In genomic region chr15:52967801-52968235, GRCm38 (mm10) we compare ENCODE assay signal across 9 mouse cellular contexts.
DNase-seq lines count a peak whose midpoint lies in the region; ATAC-seq and TF ChIP-seq lines count a peak whose summit lies in the region.
"Had no signal": no experiment of that assay in that cellular context is flagged by ENCODE, and none has a peak within 500 bp of the region (broad histone marks: within the 10 kb centered on the region; RNA-seq: fewer than 3 reads in every experiment).

No protein-coding gene starts in this region.

- H3K27ac ChIP-seq in midbrain, embryonic 11.5 days (ENCODE audit: low read depth, low read length) = no peak overlapping the region
- H3K27ac ChIP-seq in midbrain, postnatal 0 days (ENCODE audit: low read depth, low read length) = no peak overlapping the region
- no peak overlapping the region for H3K27ac ChIP-seq in heart, adult 2 months
- no peak overlapping the region for H3K27ac ChIP-seq in thymus, adult 2 months (ENCODE audit: control insufficient read depth, insufficient read depth, low read length)
- H3K27ac ChIP-seq: hindbrain, embryonic 15.5 days had no signal

- no peak overlapping the region for H3K9ac ChIP-seq in midbrain, embryonic 11.5 days (ENCODE audit: low read length)
- H3K9ac ChIP-seq in midbrain, postnatal 0 days (replicated peaks; ENCODE audit: low read length, poor library complexity, severe bottlenecking) = no peak overlapping the region
- no peak overlapping the region for H3K9ac ChIP-seq in heart, adult 2 months (ENCODE audit: low read depth, low read length)
- H3K9ac ChIP-seq: hindbrain, embryonic 15.5 days had no signal

- H3K4me1 ChIP-seq in midbrain, embryonic 11.5 days (ENCODE audit: control insufficient read depth, insufficient read depth, low read length) = 0 out of 2 replicates have a peak, but pooled peaks cover 5% of the 10 kb centered on the region
- no peaks in the 10 kb centered on the region for H3K4me1 ChIP-seq in midbrain, postnatal 0 days (ENCODE audit: insufficient read depth, low read length)
- no peaks in the 10 kb centered on the region; the same call in 1 of the 2 replicates for H3K4me1 ChIP-seq in heart, adult 2 months (ENCODE audit: control insufficient read depth, insufficient read depth, low read length)
- H3K4me1 ChIP-seq in thymus, adult 2 months (replicated peaks; ENCODE audit: control insufficient read depth, insufficient read depth, low read length) = no peaks in the 10 kb centered on the region
- H3K4me1 ChIP-seq: hindbrain, embryonic 15.5 days had no signal

- TF ChIP-seq CTCF in midbrain, postnatal 0 days (IDR thresholded peaks at IDR 0.05) = no peak
- TF ChIP-seq CTCF in heart, adult 2 months (IDR thresholded peaks at IDR 0.05) = no peak
- no peak for TF ChIP-seq CTCF in thymus, adult 2 months (IDR thresholded peaks at IDR 0.05; ENCODE audit: borderline replicate concordance, control insufficient read depth, extremely low read depth, insufficient read depth, low read length, poor library complexity)

- TF ChIP-seq POLR2A in heart, adult 2 months (IDR thresholded peaks at IDR 0.05; ENCODE audit: insufficient read depth, low read depth, low read length) = no peak
- TF ChIP-seq POLR2A in thymus, adult 2 months (IDR thresholded peaks at IDR 0.05; ENCODE audit: control insufficient read depth, extremely low read depth, insufficient read depth, low read length, poor library complexity) = no peak

- DNase-seq in midbrain, embryonic 11.5 days (ENCODE audit: low spot score, missing footprints) = no peak
- DNase-seq in midbrain, postnatal 0 days (ENCODE audit: low spot score) = no peak
- peak; percentile 58 to 74 for DNase-seq in heart, adult 2 months
- peak; percentile 2 for DNase-seq in kidney, postnatal 36 days
- DNase-seq in skeletal muscle tissue, adult 2 months (ENCODE audit: low read depth, low spot score) = peak; percentile 81
- DNase-seq in thymus, adult 2 months = no peak
- no peak for DNase-seq in thymus, postnatal 10 days (ENCODE audit: low spot score in 2 of 2)
- no peak for DNase-seq in adrenal gland, adult 18-20 months (ENCODE audit: low spot score in 2 of 2)

- H3K4me3 ChIP-seq in midbrain, embryonic 11.5 days (ENCODE audit: low read depth, low read length) = no peak overlapping the region
- H3K4me3 ChIP-seq in midbrain, postnatal 0 days (ENCODE audit: low read depth, low read length) = no peak overlapping the region
- H3K4me3 ChIP-seq in heart, adult 2 months = no peak overlapping the region
- no peak overlapping the region for H3K4me3 ChIP-seq in thymus, adult 2 months (ENCODE audit: control insufficient read depth, insufficient read depth, low read length)
- H3K4me3 ChIP-seq: hindbrain, embryonic 15.5 days had no signal

- no peak overlapping the region for H3K4me2 ChIP-seq in midbrain, embryonic 11.5 days
- H3K4me2 ChIP-seq in midbrain, postnatal 0 days (ENCODE audit: low read depth, low read length, poor library complexity, severe bottlenecking) = no peak overlapping the region
- H3K4me2 ChIP-seq: hindbrain, embryonic 15.5 days had no signal

- intact Hi-C loops in heart, adult 2 months (cut with DNase I) = no loop called here

- H3K27me3 ChIP-seq in midbrain, embryonic 11.5 days (ENCODE audit: control insufficient read depth, insufficient read depth, low read length) = no peaks in the 10 kb centered on the region
- no peaks in the 10 kb centered on the region for H3K27me3 ChIP-seq in midbrain, postnatal 0 days (ENCODE audit: insufficient read depth, low read length)
- no peaks in the 10 kb centered on the region for H3K27me3 ChIP-seq in heart, adult 2 months (ENCODE audit: control insufficient read depth, insufficient read depth, low read length)
- H3K27me3 ChIP-seq in thymus, adult 2 months (ENCODE audit: control insufficient read depth, insufficient read depth, low read length) = no peaks in the 10 kb centered on the region
- H3K27me3 ChIP-seq: hindbrain, embryonic 15.5 days had no signal

- no peaks in the 10 kb centered on the region for H3K9me3 ChIP-seq in midbrain, embryonic 11.5 days (ENCODE audit: control insufficient read depth, low read length)
- H3K9me3 ChIP-seq in midbrain, postnatal 0 days (ENCODE audit: low read length) = no peaks in the 10 kb centered on the region
- H3K9me3 ChIP-seq: hindbrain, embryonic 15.5 days had no signal

- ATAC-seq in midbrain, embryonic 11.5 days (ENCODE audit: low FRiP score) = peak; percentile 54; the same call in 1 of the 2 replicates
- ATAC-seq in midbrain, postnatal 0 days (ENCODE audit: low FRiP score) = no peak

- no peaks in the 10 kb centered on the region for H3K36me3 ChIP-seq in midbrain, embryonic 11.5 days (ENCODE audit: control insufficient read depth, insufficient read depth, low read length)
- no peaks in the 10 kb centered on the region for H3K36me3 ChIP-seq in midbrain, postnatal 0 days (ENCODE audit: insufficient read depth, low read length)
- H3K36me3 ChIP-seq in heart, adult 2 months (ENCODE audit: control insufficient read depth, insufficient read depth, low read length) = no peaks in the 10 kb centered on the region
- no peaks in the 10 kb centered on the region for H3K36me3 ChIP-seq in thymus, adult 2 months (ENCODE audit: control insufficient read depth, insufficient read depth, low read length)
- H3K36me3 ChIP-seq: hindbrain, embryonic 15.5 days had no signal

- 8% methylated on average over 4 of the region's 4 CpGs for WGBS in midbrain, embryonic 11.5 days
- WGBS in midbrain, postnatal 0 days = 9% methylated on average over 4 of the region's 4 CpGs
- 5% methylated on average over 4 of the region's 4 CpGs for WGBS in heart, adult 2 months
- WGBS in thymus, adult 2 months = 40% methylated on average over 4 of the region's 4 CpGs

- TF ChIP-seq EP300 in heart, adult 2 months (IDR thresholded peaks at IDR 0.05; ENCODE audit: insufficient read depth, low read depth, low read length) = peak; percentile 79

- no peaks in the 10 kb centered on the region for H3K79me2 ChIP-seq in heart, adult 2 months (replicated peaks; ENCODE audit: control insufficient read depth, insufficient read depth, low read length)

Comparison
In these comparisons a context has a peak if more than half of its experiments do, and no peak if none do; other contexts are left out.
1. DNase-seq: peak in heart, adult 2 months (2 of 2), kidney, postnatal 36 days (2 of 2) and skeletal muscle tissue, adult 2 months (single experiment); none in midbrain, embryonic 11.5 days (single experiment), midbrain, postnatal 0 days (single experiment), thymus, adult 2 months (single experiment), thymus, postnatal 10 days (0 of 2) and adrenal gland, adult 18-20 months (0 of 2).